Mouse (Mus musculus): ENCODE measurements around the gene Mmp14. TPM values are rescaled to one million over a fixed set of nuclear protein-coding genes. Genes with fewer than 3 reads are reported as not detected.
A peak's percentile ranks its signal among the peaks of the same experiment; 100 is the strongest.

The Mmp14 gene
- polyA plus RNA-seq, 1 experiment from 2014 or later, result 81.0 TPM

- Histone ChIP-seq H3K9me3 (no peaks in the 10 kb centered on the region), H3K27me3 (replicated peaks) (peaks cover 28% of the 10 kb centered on the region), H3K36me3 (no peaks in the 10 kb centered on the region), H3K4me3 (no peak overlapping the region), H3K9ac (no peak overlapping the region), H3K4me1 (peaks cover 7% of the 10 kb centered on the region), H3K27ac (no peak overlapping the region), H3K4me2 (replicated peaks) (no peak overlapping the region)
- WGBS, result 27% methylated on average over 5 of the region's 5 CpGs
- ATAC-seq (ENCODE audit: low FRiP score, low read depth), result no peak
Observed at GRCm38 (mm10) chr14:54416229-54416775, 15.1 kb upstream of the Mmp14 start.

- H3K27ac ChIP-seq, result no peak overlapping the region
- no peak overlapping the region for H3K4me2 ChIP-seq (replicated peaks)
- H3K4me3 ChIP-seq, result no peak overlapping the region
- H3K36me3 ChIP-seq, result no peaks in the 10 kb centered on the region
- no peak for ATAC-seq (ENCODE audit: low FRiP score, low read depth)
- no peaks in the 10 kb centered on the region for H3K9me3 ChIP-seq
- WGBS, result 59% methylated on average over 4 of the region's 4 CpGs
- H3K4me1 ChIP-seq, result peaks cover 7% of the 10 kb centered on the region
- H3K9ac ChIP-seq, result no peak overlapping the region
- peaks cover 28% of the 10 kb centered on the region for H3K27me3 ChIP-seq (replicated peaks)
Observed at GRCm38 (mm10) chr14:54416830-54417229, 14.6 kb upstream of the Mmp14 start.

DNA sequence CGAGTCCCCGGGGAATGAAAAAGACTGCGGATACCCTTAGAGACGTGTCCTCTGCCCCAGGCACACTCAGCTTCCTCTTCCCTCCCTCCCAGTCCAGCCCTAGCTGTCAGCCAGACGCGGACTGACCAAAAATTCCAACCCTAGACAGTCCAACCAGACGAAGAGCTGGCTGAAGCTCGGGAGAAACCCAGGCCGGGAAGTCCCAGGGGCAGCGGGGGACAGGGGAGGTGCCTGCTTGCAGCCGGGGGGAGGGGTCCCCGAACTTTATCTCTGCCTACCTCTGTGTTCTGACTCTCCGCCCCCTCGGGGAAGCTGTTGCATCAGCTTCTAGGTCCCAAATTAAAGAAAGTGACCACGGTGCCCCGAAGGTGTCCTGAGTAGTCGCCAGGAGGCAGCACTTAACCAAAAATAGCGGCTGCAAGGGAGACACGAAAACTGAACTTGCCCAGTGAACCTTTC is 13.8 kb upstream of the Mmp14 start, which contains the start of gene Slc7a7:
TSS of gene Slc7a7 (minus strand) at position 158 of the 459 bp plus-strand sequence.
- peaks cover 28% of the 10 kb centered on the region for H3K27me3 ChIP-seq (replicated peaks)
- ATAC-seq (ENCODE audit: low FRiP score, low read depth), result no peak
- 7% methylated on average over 19 of the region's 19 CpGs for WGBS
- H3K9ac ChIP-seq, result no peak within 1 kb of the TSS
- H3K4me2 ChIP-seq (replicated peaks), result peak within 1 kb of the TSS; percentile 33
- H3K36me3 ChIP-seq, result no peaks in the 10 kb centered on the region
- H3K9me3 ChIP-seq, result no peaks in the 10 kb centered on the region
- H3K4me1 ChIP-seq, result peaks cover 7% of the 10 kb centered on the region
- H3K4me3 ChIP-seq, result no peak within 1 kb of the TSS
- no peak within 1 kb of the TSS for H3K27ac ChIP-seq

- WGBS, result 75% methylated on average over 2 of the region's 2 CpGs
- peaks cover 3% of the 10 kb centered on the region; the same call in 1 of the 2 replicates for H3K4me1 ChIP-seq
- H3K36me3 ChIP-seq, result no peaks in the 10 kb centered on the region
- H3K27me3 ChIP-seq (replicated peaks), result peaks cover 15% of the 10 kb centered on the region
- H3K4me2 ChIP-seq (replicated peaks), result no peak overlapping the region
- H3K9me3 ChIP-seq, result no peaks in the 10 kb centered on the region
- no peak overlapping the region for H3K27ac ChIP-seq
- no peak for ATAC-seq (ENCODE audit: low FRiP score, low read depth)
- H3K4me3 ChIP-seq, result no peak overlapping the region
- H3K9ac ChIP-seq, result no peak overlapping the region
Observed at GRCm38 (mm10) chr14:54421014-54421413, 10.4 kb upstream of the Mmp14 start.

DNA sequence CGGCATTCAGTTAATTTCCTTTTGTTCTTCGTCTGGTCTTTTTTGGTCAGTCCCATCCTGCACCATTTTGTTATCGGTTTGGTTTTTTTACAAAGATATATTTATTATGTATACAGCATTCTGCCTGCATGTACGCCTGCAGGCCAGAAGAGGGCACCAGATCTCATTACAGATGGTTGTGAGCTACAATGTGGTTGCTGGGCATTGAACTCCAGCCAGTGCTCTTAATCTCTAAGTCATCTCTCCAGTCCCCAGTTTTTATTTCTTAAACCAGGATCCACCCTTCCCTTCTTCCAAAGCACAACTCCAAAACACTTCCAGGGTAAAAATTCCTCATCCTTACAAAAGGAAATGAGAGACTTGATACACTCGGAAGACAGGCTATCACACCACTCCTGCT is 8.0 kb upstream of the Mmp14 start:
- Histone ChIP-seq H3K36me3 (no peaks in the 10 kb centered on the region), H3K9ac (no peak overlapping the region), H3K27ac (no peak overlapping the region), H3K4me2 (replicated peaks) (no peak overlapping the region), H3K27me3 (replicated peaks) (no peaks in the 10 kb centered on the region), H3K4me1 (0 out of 2 replicates have a peak, but pooled peaks cover 8% of the 10 kb centered on the region), H3K4me3 (no peak overlapping the region), H3K9me3 (no peaks in the 10 kb centered on the region)
- 58% methylated on average over 5 of the region's 5 CpGs for WGBS
- no peak for ATAC-seq (ENCODE audit: low FRiP score, low read depth)

- H3K4me1 ChIP-seq, result peaks cover 14% of the 10 kb centered on the region; the same call in 1 of the 2 replicates
- H3K27me3 ChIP-seq (replicated peaks), result no peaks in the 10 kb centered on the region
- H3K27ac ChIP-seq, result no peak overlapping the region
- WGBS, result 88% methylated on average over 1 of the region's 1 CpGs
- no peak overlapping the region for H3K4me3 ChIP-seq
- no peak overlapping the region for H3K4me2 ChIP-seq (replicated peaks)
- no peaks in the 10 kb centered on the region for H3K9me3 ChIP-seq
- H3K9ac ChIP-seq, result no peak overlapping the region
- no peak for ATAC-seq (ENCODE audit: low FRiP score, low read depth)
- peaks cover 3% of the 10 kb centered on the region; the same call in 1 of the 2 replicates for H3K36me3 ChIP-seq
Observed at GRCm38 (mm10) chr14:54424634-54425033, 6.8 kb upstream of the Mmp14 start.

- 92% methylated on average over 1 of the region's 1 CpGs for whole genome bisulfite sequencing
- no peak for ATAC-seq (ENCODE audit: low FRiP score, low read depth)
Observed at GRCm38 (mm10) chr14:54425540-54425939, 5.9 kb upstream of the Mmp14 start.

GRCm38 (mm10) chr14:54426003-54426688 is 5.3 kb upstream of the Mmp14 start:
- Histone ChIP-seq H3K27ac (peak overlapping the region; percentile 77), H3K4me1 (peaks cover 29% of the 10 kb centered on the region; the same call in 1 of the 2 replicates), H3K9me3 (no peaks in the 10 kb centered on the region), H3K9ac (peak overlapping the region; percentile 73), H3K36me3 (peaks cover 3% of the 10 kb centered on the region; the same call in 1 of the 2 replicates), H3K4me2 (replicated peaks) (peak overlapping the region; percentile 59), H3K4me3 (peak overlapping the region; percentile 88), H3K27me3 (replicated peaks) (no peaks in the 10 kb centered on the region)
- WGBS, result 35% methylated on average over 14 of the region's 14 CpGs
- no peak for ATAC-seq (ENCODE audit: low FRiP score, low read depth)

More at GRCm38 (mm10) chr14:54425540-54425939, 5.9 kb upstream of the Mmp14 start:
- Histone ChIP-seq H3K27ac (no peak overlapping the region), H3K4me1 (peaks cover 23% of the 10 kb centered on the region; the same call in 1 of the 2 replicates), H3K9ac (no peak overlapping the region), H3K27me3 (replicated peaks) (no peaks in the 10 kb centered on the region), H3K36me3 (peaks cover 3% of the 10 kb centered on the region; the same call in 1 of the 2 replicates), H3K9me3 (no peaks in the 10 kb centered on the region), H3K4me2 (replicated peaks) (peak overlapping the region; percentile 59), H3K4me3 (no peak overlapping the region)

DNA sequence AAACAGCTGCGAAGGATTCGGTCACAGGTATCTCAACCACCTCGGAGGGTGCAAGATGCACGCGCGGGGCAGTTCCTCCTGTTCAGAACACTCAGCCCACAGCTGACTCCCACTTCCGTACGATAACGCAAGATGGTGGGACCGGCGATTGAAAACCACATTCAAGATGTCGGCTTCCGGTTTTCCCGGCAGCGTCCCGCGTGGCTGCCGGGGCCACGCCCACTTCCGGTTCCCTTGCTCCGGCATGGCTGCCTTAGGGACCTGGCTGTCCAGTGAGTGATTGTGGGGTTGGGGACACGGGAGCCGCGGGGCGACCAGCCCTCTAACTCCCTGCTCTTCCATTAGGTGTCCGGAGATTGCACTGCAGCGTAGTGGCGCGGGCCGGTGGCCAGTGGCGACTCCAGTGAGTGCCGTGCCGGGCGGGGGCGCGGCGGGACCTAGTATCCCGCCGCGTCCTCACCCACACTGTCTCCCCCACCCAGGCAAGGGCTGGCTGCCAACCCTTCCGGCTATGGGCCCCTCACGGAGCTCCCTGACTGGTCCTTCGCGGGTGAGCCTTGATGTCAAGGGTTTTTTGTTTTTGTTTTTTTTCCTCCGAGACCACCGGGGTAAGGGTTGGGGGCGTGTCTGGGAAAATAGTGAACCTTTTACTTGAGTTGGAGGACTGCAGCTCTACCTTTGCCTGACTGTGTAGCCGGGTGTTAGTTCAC is 4.6 kb upstream of the Mmp14 start, which contains the start of gene Mrpl52:
TSS of gene Mrpl52 (plus strand) at position 221 of the 710 bp plus-strand sequence.
- Histone ChIP-seq H3K27me3 (replicated peaks) (no peaks in the 10 kb centered on the region), H3K9me3 (no peaks in the 10 kb centered on the region), H3K4me2 (replicated peaks) (peak within 1 kb of the TSS; percentile 59), H3K4me1 (peaks cover 29% of the 10 kb centered on the region; the same call in 1 of the 2 replicates), H3K27ac (peak within 1 kb of the TSS; percentile 77), H3K36me3 (peaks cover 3% of the 10 kb centered on the region; the same call in 1 of the 2 replicates), H3K9ac (peak within 1 kb of the TSS; percentile 73), H3K4me3 (peak within 1 kb of the TSS; percentile 88)
- ATAC-seq (ENCODE audit: low FRiP score, low read depth), result peak; percentile 83
- WGBS, result under 1% methylated on average over 48 of the region's 48 CpGs

DNA sequence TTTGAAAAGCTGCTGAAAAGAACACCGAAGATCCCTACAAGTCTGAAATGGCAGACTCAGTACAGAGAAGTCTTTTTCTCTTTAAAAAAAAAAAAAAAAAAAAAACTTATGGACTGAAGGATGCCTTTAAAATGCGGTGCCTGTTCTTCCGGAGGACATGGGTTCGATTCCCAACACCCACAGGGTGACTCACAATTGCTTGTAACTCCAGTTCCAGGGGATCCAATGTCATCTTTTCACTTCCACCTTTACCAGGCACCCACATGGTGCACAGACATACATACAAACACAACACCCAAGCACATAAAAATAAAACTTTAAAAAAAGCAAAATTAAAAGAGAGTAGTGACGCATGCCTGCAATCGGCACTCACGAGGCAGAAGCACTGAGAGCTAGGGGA is 3.7 kb upstream of the Mmp14 start:
- ATAC-seq (ENCODE audit: low FRiP score, low read depth), result no peak
- H3K9ac ChIP-seq, result no peak overlapping the region
- no peaks in the 10 kb centered on the region for H3K9me3 ChIP-seq
- WGBS, result 92% methylated on average over 7 of the region's 7 CpGs
- peaks cover 32% of the 10 kb centered on the region; the same call in 1 of the 2 replicates for H3K4me1 ChIP-seq
- peak overlapping the region; percentile 88 for H3K4me3 ChIP-seq
- H3K36me3 ChIP-seq, result peaks cover 3% of the 10 kb centered on the region; the same call in 1 of the 2 replicates
- no peak overlapping the region for H3K27ac ChIP-seq
- H3K4me2 ChIP-seq (replicated peaks), result peak overlapping the region; percentile 59
- H3K27me3 ChIP-seq (replicated peaks), result peaks cover 1% of the 10 kb centered on the region; the same call in 1 of the 2 replicates

DNA sequence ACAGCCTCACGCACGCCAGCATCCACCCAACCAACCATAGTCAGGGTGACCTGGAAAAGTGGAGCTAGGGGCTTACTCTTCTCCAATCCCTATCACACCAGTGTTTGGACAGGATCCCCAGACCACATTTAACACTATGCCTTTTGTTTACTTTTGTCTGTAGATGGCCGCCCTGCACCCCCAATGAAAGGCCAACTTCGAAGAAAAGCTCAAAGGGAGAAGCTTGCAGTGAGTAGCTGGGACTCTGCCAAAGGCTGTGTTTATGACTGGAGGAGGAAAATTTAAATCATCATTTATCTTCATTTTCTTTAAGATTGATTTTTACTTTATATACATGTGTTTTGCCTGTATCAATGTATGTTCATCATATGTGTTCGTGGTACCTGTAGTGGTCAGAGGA is 3.0 kb upstream of the Mmp14 start:
- Histone ChIP-seq H3K4me1 (peaks cover 39% of the 10 kb centered on the region; the same call in 1 of the 2 replicates), H3K4me2 (replicated peaks) (no peak overlapping the region), H3K9me3 (no peaks in the 10 kb centered on the region), H3K9ac (no peak overlapping the region), H3K27ac (no peak overlapping the region), H3K4me3 (no peak overlapping the region), H3K27me3 (replicated peaks) (peaks cover 3% of the 10 kb centered on the region; the same call in 1 of the 2 replicates), H3K36me3 (peaks cover 3% of the 10 kb centered on the region; the same call in 1 of the 2 replicates)
- ATAC-seq (ENCODE audit: low FRiP score, low read depth), result no peak
- WGBS, result 98% methylated on average over 5 of the region's 5 CpGs

Data from neural tube, embryonic 12.5 days (tissue).